Mouse (Mus musculus): ENCODE measurements around the gene Hsp90ab1. TPM values are rescaled to one million over a fixed set of nuclear protein-coding genes. Genes with fewer than 3 reads are reported as not detected.
A peak's percentile ranks its signal among the peaks of the same experiment; 100 is the strongest.

Hsp90ab1 gene
- total RNA-seq, 2 experiments from 2014 or later, result 1,799 to 1,827 TPM

GRCm38 (mm10) chr17:45559732-45560525 is 13.1 kb downstream of the Hsp90ab1 start:
- no peak for DNase-seq (ENCODE audit: low spot score in 2 of 2)

- DNase-seq (ENCODE audit: low spot score in 2 of 2), result no peak
These were observed 14.8 kb downstream of the Hsp90ab1 start for GRCm38 (mm10) chr17:45557998-45558862.

DNA sequence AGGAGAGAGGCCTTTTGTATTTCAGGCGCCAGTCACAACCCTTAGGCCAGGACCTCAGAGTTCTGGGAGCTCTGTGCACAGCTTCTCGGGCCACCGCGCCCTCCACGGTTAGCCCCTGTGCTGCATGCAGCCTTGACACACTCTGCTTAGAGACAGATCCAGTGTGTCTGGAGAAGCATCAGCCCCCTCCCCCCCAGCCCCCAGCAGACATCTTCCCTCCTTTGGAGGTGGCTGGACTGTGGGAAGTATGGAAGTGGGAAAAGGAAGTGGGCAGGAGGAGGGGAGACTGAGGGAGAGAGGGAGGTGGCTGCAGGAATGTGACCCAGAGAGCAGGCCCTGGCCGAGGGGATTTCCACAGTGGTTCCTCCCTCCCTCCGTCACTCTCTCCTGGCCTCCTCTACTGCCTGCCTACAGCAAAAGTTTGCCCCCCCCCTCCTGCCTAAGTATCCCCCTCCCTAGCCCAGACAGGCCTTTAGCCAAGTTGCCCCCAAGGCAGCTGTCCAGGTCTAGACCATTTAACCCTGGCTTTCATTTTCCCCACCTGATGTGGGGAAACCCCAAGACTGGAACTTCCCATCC is 15.7 kb downstream of the Hsp90ab1 start:
- DNase-seq (ENCODE audit: low spot score in 2 of 2), result no peak

- DNase-seq (ENCODE audit: low spot score in 2 of 2), result no peak
These were observed 16.4 kb downstream of the Hsp90ab1 start for GRCm38 (mm10) chr17:45556514-45557245.

DNA sequence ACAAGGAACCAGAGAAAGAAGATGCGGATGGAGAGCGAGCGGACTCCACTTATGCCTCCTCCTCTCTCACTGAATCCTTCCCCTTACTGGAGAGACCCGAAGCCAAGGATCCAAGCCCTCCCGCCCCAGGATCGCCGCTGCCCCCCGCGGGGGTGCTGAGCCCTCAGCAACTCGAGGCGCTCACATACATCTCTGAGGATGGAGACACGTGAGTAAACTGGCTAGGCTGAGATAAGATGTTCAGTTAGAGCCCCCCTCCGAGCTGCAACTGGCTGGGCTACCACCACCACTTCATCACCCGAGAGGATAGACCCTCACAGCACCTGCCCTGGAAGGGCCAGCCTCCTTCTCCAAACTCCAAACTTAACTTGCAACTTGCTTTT is 17.0 kb downstream of the Hsp90ab1 start:
- no peak for DNase-seq (ENCODE audit: low spot score in 2 of 2)

DNA sequence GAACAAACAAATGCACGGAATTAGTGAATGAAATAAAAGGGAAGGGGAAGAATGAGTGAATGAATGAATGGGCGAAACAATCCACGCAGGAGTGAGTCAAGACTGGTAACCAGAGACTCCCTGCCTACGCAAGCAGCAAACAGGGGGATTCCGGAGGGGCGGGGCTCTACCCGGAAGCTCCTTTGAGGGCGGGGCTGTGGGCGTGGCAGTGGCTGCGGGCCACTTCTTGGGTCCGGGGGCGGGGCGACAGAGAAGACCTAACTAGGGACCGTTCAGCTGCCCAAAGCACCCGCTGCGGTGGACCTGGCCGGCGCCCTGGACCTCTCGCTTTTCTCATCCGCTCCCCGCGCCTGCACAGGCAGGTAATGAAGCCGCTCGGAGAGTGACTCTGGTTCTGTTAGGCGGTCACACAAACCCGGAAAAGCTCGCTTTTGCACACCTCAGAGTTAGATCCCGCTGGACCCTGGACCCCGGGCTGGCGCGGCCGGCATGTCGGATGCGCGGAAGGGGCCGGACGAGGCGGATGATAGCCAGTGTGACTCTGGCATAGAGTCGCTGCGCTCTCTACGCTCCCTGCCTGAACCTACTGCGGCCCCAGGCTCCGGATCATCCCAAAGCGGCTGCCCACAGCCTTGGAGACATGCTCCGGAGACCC is 17.5 kb downstream of the Hsp90ab1 start, which contains the start of gene Nfkbie:
Nfkbie (plus strand) TSS at position 252 of the 655 bp plus-strand sequence.
- DNase-seq (ENCODE audit: low spot score in 2 of 2), result peak; percentile 82 to 89

DNA sequence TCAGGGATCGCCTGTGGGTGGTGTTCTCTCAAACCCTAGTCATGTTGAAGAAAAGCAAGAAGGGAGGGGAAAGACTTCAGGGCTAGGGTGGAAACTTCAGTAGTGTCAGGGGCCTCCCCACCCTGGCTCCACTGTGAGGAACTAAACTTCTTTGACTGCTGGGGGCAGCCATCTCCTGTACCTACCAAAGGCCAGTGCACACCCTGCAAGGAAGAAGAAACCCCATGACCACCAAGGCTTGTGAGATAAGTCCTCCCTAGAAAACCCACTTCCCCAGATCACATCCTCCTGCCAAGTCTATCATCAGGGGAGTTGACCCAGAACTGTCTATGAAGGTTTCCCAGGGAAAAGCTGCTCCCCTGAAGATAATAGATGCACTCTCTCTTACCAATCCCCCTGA is 18.7 kb downstream of the Hsp90ab1 start:
- DNase-seq (ENCODE audit: low spot score in 2 of 2), result no peak

- no peak for DNase-seq (ENCODE audit: low spot score in 2 of 2)
These were observed 20.0 kb downstream of the Hsp90ab1 start for GRCm38 (mm10) chr17:45553065-45553464.

- DNase-seq (ENCODE audit: low spot score in 2 of 2), result peak; percentile 66 to 92
These were observed 21.1 kb downstream of the Hsp90ab1 start for GRCm38 (mm10) chr17:45551816-45552451.

DNA sequence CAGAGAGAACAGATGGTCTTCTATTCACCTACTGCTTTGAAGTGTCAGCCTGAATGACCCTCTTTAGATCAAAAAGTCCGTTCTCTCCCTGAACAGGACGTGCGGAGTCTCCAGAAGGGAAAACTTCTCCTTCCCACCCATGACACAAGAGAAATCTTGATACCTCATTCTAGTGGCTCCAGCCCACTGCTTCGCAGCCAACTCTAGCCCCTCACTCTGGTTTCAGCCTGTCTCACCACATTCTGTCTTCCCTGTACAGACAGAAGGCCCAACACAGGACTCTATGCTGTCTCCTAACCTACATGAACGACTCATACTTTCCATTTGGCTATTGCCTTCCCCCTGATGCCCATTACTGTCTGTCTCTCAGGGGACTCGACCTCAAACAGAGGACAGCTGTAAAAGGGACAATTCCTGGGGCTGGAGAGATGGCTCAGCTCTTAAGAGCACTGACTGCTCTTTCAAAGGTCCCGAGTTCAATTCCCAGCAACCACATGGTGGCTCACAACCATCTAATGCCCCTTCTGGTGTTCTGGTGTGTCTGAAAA is 21.7 kb downstream of the Hsp90ab1 start:
- no peak for DNase-seq (ENCODE audit: low spot score in 2 of 2)

- DNase-seq (ENCODE audit: low spot score in 2 of 2), result no peak
These were observed 22.8 kb downstream of the Hsp90ab1 start for GRCm38 (mm10) chr17:45550253-45550652.

DNA sequence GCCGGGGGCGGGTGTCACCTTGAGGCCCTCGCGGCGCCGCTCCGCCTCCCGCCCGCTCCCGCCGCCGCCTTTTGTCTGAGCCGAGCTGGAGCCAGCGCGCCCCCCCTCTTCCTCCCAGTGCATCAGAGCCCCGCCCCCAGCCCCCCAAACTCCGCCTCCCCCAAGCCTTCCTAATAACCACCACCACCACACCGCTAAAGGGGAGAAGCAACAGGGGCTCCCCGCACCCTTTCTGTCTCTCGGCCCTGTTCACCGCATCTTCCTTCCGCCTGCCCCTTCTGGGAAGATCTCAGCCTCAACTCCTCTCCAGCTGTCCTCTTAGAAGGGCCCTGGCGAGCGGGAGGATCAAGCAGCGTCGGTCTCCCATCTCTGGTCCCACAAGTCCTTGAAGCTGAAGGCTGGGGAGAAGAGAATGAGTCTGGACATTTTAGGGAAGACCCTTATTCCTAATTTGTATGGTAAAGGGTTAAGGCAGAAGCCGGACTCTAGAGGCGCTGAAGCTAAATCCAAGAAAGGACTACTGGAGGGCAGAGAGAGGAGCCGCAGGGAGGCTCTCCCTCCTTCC is 23.4 kb downstream of the Hsp90ab1 start, which contains the start of gene Tmem151b:
Tmem151b (minus strand) TSS at position 61 of the 565 bp plus-strand sequence.
- DNase-seq (ENCODE audit: low spot score in 2 of 2), result peak in 1 of 2 experiments; percentile 75

DNA sequence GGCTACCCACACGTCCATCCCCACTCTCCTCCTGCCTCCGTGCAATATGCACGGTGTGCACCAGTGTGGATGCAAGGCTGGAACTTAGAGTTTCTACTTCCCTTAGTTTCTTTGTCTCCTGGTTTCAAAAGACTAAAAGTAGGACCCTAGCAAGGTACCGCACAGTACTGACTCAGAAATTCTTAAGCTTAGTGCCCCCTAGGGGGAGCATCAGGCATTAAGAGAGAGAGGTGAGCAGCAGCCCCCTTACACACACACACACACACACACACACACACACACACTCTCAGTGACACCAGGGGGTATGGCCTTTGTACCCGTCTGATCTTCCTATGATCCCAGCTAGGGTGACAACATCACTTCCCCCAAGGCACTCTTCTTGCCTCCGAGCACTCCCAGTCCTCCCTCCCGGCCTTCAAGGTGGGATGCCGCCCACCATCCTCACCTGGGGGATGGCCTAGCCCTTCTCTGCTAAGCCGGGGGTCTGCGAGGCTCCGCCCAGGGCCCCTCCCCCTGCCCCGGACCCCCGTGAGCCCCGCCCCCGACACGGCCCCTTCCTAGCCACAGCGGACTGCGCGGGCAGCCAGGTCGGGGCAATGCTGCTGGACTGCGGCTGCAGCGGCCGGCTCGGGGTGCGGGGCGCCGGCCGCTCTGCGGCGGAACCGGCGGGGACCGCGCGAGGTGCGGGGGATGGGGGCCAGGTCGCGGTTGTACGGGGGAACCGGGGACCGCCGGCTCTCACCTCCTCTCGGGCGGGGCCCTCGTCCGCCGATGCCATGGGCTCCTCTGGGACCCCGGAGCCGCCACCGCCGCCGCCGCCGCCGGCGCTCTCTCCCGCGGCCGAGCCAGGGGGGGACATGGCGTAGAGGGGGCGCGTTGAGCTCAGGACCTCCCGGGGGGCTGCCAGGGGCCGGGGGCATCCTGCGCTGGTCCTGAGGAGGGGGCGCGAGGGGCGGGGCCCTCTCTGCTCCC is 24.2 kb downstream of the Hsp90ab1 start:
- peak in 1 of 2 experiments; percentile 75 for DNase-seq (ENCODE audit: low spot score in 2 of 2)

GRCm38 (mm10) chr17:45547461-45548190 is 25.4 kb downstream of the Hsp90ab1 start:
- DNase-seq (ENCODE audit: low spot score in 2 of 2), result no peak

GRCm38 (mm10) chr17:45546941-45547340 is 26.1 kb downstream of the Hsp90ab1 start:
- DNase-seq (ENCODE audit: low spot score in 2 of 2), result no peak

DNA sequence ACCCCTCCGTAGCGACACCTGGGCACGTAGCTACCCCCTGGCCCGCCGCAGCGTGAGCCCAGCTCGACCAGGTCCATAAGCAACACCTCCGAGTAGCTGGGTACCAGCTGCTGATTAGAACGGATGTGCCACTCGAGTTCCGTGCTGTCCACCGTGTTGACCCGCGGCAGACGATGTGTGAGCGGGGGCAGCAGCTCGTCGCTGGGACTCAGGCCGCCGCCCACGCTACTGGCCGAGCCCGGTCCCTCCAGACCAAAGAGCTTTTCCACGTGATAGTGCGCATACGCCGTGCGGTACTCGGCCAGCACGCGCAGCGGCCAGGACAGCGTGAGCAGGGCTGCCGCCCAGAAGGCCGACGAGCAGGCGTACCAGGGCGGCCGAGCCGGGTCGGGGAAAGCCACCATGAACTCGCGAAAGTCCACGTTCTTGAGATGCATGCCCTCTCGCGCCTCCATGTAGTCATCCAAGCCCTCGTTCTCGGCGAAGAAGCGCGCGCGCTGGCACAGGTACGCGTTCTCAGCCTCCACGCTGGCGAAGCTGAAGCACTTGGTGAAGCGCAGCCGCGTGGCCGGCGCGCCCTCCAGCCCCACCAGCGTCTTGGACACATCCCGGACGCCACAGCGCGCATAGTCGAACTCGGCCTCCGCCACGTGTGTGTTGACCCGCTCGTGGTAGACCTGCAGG is 27.7 kb downstream of the Hsp90ab1 start:
- DNase-seq (ENCODE audit: low spot score in 2 of 2), result no peak

DNA sequence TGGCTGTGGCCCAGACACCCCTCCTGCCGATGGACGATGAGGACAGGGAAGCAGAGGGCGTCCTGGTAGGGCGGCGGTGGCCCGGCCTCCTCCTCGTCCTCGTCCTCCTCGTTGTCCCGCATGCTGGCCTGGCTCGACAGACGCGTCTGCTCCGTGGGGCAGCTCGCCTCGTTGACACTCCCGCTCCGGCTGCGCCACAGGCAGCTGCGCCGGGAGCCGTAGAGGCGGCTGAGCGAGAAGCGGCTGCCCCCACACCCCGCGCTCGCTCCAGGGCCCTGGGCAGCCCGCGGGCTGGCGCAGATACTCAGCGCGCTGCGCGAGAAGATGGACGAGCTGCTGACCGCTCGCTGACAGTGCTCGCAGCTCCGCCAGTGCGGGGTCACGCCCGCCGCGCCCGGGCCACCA is 28.2 kb downstream of the Hsp90ab1 start:
- no peak for DNase-seq (ENCODE audit: low spot score in 2 of 2)
